Mouse (Mus musculus) spleen, postnatal 36 days (tissue): ENCODE data around the gene Atp13a2.

Experiments used
- DNase-seq, 2 experiments: peaks; one replicate each; pipeline ENCODE4 v3.0.0; 2022; ENCODE audit warnings: low spot score in 2 of 2, mixed read lengths in 1 of 2

Atp13a2 gene

GRCm38 (mm10) chr4:140962207-140962909, 24.3 kb upstream of the Atp13a2 start:
- DNase-seq: no peak

DNA sequence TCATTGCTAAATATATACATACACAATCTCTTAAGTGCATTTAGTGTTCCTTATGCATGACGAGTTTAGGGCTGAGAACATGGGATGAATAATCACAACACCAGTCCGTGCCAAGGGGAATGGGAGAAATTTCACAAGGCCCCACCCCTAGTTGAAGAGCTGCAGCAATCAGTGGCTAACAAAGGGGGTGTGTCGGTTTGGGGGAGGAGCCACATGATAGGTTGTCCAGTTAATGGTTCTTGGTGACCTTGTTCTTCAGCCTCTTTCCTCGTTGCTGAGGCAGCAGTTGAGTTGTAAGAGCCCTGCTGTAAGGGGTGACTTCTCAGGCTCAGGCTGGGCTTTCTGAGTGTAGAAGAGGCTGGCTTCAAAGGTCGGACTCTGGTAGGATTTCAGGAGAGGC, 23.7 kb upstream of the Atp13a2 start:
- DNase-seq: peak in 1 of 2 experiments; percentile 54

- DNase-seq: no peak
These were observed 22.6 kb upstream of the Atp13a2 start for GRCm38 (mm10) chr4:140963941-140964597.

DNA sequence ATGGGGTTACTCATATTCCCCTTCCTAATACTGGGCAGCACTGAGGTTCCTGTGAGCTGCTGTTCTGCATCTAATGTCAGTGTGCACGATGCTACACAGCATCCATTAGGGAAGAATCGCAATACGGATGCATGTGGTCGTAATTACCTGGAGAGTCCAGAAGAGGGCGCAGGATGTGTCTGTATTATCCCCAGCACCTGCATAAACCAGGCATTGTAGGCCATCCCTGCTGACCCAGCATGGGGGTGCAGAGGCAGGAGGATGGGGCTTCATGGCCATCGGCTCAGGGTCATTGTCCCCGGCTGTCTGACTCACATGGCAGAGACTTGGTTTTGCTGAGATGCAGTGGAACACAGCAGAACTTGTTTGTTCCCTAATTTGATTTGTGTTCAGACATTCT, 22.1 kb upstream of the Atp13a2 start:
- peak; percentile 58 to 71 for DNase-seq

GRCm38 (mm10) chr4:140967386-140968159, 19.1 kb upstream of the Atp13a2 start:
- DNase-seq: no peak

- DNase-seq: no peak
These were observed 15.0 kb upstream of the Atp13a2 start for GRCm38 (mm10) chr4:140971691-140972090.

- no peak for DNase-seq
These were observed 12.3 kb upstream of the Atp13a2 start for GRCm38 (mm10) chr4:140974408-140974807.

DNA sequence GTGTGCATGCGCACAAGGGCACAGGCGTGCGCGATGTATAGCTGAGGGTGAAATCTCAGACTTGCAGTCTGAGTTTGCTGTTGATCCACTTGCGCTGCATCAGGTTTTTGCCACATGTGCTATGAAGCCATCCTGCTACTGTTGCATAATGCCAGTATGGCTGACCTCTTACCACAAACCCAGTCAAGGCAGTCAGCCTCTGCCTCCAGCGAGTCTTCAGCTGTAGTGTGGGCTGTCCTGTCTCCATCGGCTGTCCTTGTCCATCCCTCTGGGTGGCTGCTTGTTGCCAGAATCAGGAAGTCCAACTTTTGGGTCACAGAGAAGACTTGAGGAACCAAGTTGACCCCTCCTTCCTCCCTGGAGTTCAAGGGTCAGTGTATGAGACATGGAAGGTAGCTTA, 11.3 kb upstream of the Atp13a2 start:
- no peak for DNase-seq

DNA sequence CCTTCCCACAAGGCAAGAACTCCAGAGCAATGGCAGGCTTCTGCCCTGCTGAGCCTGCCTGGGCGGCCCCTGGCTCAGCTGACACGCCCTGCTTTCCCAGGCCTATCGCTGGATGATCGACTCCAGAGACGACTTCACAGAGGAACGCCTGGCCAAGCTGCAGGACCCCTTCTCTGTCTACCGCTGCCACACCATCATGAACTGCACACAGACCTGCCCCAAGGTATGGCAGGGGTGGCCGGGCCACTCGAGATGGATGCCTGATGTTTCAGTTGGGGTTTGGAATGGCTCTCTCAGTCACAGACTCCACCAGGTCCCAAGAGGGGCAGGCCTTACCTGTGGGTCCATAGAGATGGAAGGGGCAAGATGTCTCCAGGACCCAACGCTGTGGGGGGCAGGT, 9.4 kb upstream of the Atp13a2 start:
- no peak for DNase-seq

GRCm38 (mm10) chr4:140977886-140978692, 8.6 kb upstream of the Atp13a2 start:
- no peak for DNase-seq

GRCm38 (mm10) chr4:140981605-140982004, 5.1 kb upstream of the Atp13a2 start:
- DNase-seq: no peak

DNA sequence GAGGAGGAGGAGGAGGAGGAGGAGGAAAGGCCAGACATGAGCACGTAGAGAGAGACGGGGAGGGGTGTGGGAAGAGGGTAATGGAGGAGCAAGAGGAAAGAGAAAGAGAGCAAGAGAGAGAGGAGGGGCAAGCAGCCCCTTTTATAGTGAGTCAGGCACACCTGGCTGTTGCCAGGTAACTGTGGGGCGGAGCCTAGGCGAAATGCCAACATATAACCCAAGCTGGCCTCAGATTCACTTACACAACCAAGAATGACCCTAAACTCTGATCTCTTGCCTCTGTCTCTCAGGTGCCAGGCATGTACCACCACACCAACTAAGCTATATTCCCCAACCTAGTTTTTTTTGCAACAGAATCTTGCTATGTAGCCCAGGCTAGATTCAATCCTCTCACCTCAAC, 3.9 kb upstream of the Atp13a2 start:
- no peak for DNase-seq

- DNase-seq: peak; percentile 88 to 89
These were observed 3.2 kb upstream of the Atp13a2 start for GRCm38 (mm10) chr4:140983442-140983841.

DNA sequence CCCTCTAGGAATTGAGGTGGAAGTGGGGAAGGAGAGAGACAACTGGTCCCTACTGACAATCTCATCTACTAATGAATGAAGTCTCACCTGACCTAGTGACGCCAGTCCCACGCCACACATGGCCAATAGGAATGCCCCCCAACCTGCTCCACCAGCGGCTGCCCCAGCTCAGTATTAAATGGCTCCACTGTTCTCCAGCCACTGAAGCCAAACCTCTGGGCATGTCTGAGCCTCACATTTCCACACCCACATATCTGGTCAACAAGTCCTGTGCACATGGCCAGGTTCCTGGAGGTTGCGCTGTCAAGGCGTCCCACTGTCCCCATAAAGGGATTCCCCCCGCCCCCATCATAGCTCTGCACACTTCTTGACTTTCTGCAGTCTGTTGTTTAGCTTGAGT, 2.1 kb upstream of the Atp13a2 start:
- DNase-seq: no peak

GRCm38 (mm10) chr4:140986024-140986710, 506 bp upstream of the Atp13a2 start:
- DNase-seq: no peak

- peak; percentile 37 for DNase-seq
These were observed 803 bp downstream of the Atp13a2 start for GRCm38 (mm10) chr4:140987476-140987875.

DNA sequence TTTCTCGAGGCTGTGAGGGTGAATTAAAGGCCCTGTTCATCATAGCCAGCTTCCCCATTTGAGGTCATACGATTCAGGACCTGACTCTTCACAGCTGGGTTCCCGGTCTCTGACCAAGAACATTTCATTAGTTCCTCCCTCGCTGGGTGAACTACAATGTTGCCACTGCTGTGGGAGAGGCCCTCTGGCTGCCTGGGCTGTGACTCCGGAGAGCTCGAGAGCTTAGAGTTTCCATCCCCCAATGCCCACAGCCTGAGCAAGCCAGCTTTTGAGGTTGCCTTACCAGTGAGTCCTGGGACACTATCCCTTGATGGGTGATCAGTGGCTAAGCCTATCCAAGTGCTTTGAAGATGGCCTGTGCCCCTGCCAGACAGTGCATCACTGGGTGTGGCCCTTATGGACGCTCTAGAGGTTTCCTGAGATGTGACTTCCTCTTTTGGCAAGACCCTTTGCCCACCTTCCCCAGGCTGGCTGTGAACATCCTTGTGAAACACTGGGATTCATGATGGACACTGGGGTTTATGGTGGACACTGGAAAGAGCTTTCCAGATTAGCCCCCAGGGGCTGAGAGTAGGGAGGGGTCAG, 2.1 kb downstream of the Atp13a2 start:
- peak; percentile 67 to 71 for DNase-seq

DNA sequence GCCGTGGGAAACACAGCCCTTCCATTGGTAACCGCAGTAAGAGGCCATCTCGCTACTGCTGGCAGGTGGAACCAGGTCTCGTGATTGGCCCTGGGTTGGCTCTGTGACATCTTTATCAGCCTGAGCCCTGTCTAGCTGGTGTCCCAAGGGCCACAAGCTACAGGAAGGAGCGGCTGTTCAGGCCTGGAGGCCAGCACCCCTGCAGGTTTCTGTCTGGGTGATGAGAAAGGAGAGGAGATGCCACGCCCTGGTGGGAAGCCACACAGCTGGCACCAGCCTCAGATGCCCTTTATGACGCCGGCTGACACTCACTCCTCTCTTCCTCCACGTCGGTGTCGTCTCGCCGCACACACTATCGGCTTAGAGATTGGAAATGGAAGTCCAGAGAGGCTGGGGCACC, 2.8 kb downstream of the Atp13a2 start:
- peak; percentile 52 to 53 for DNase-seq

DNA sequence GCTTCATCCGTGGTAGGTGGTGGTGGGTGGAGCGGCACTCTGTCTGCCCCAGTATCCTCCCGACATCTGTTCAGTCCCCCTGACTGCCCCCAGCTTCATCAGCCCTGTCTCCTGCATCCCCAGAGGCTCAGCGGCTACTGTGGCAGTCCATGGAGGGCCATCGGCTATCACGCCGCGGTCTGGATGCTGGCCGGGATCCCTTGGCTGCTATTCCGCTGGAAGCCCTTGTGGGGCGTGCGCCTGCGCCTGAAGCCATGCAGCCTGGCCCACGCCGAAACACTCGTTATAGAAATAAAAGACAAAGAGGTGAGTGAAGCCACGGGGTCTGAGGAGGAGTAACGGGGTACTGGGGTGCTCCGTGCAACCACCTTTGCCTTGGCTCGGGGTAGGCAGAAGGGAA, 5.5 kb downstream of the Atp13a2 start:
- no peak for DNase-seq

DNA sequence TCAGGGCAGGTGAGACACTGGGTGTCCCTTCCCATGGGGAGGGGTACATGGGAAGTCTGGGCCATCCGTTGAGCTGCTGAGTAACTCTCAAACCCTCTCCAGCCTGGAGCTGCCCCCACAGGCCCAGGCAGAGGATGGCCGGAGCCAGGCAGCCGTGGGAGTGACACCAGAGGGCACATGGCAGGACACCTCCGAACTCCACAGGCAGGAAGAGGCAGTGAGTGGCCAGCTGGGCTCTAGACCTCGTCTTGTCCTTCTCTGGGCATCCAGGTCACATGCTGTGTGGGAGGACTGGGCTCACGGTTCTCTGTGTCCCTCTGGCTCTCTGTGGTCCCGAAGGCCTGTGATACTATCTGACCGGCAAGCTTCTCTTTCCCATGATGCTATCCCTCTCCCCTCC, 7.2 kb downstream of the Atp13a2 start:
- no peak for DNase-seq

DNA sequence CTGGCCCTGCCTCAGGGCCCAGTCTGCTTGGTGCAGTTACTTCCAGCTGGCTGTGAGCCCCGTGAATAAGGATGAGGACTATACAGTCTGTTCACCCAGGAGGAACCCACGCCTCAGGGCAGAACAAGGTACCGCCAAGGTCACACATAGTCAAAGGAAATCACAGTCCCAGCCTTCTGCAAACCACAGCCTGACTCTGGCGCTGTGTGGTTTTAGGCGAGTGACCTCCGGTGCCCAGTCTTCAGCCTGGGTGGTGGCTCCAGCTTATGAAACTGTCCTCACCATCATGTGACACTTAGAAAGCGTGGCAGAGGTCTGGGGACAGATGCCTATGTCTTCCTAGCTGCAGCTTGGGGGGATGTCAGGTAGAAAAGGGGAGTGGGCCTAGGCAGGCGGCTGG, 9.1 kb downstream of the Atp13a2 start:
- DNase-seq: no peak
